ENCODE assay signal across 7 mouse cellular contexts in genomic region chr17:24415011-24415410, GRCm38 (mm10). TPM values are rescaled to one million over a fixed set of nuclear protein-coding genes. Genes with fewer than 3 reads are reported as not detected.
DNase-seq lines count a peak whose midpoint lies in the region; ATAC-seq and TF ChIP-seq lines count a peak whose summit lies in the region.

No protein-coding gene starts in this region.

- ATAC-seq in forebrain, embryonic 12.5 days (ENCODE audit: low FRiP score): no peak
- ATAC-seq in liver, embryonic 13.5 days (ENCODE audit: low read depth): no peak

- no peak for TF ChIP-seq CTCF in testis, adult 2 months (IDR thresholded peaks at IDR 0.05; ENCODE audit: control insufficient read depth, insufficient read depth, insufficient replicate concordance, low read depth, low read length)

- H3K27ac ChIP-seq in testis, adult 2 months (ENCODE audit: control insufficient read depth, insufficient read depth, low read depth, low read length): peak overlapping the region; percentile 93
- H3K27ac ChIP-seq in forebrain, embryonic 12.5 days: peak overlapping the region; percentile 95
- peak overlapping the region; percentile 81 for H3K27ac ChIP-seq in liver, embryonic 13.5 days

- no peaks in the 10 kb centered on the region for H3K9me3 ChIP-seq in forebrain, embryonic 12.5 days
- H3K9me3 ChIP-seq in liver, embryonic 13.5 days (replicated peaks): no peaks in the 10 kb centered on the region

- peaks cover 6% of the 10 kb centered on the region for H3K4me1 ChIP-seq in testis, adult 2 months (ENCODE audit: control insufficient read depth, insufficient read depth, low read length)
- H3K4me1 ChIP-seq in forebrain, embryonic 12.5 days: peaks cover 37% of the 10 kb centered on the region
- peaks cover 54% of the 10 kb centered on the region for H3K4me1 ChIP-seq in liver, embryonic 13.5 days (replicated peaks)

- H3K36me3 ChIP-seq in testis, adult 2 months (ENCODE audit: control insufficient read depth, insufficient read depth, low read length): no peaks in the 10 kb centered on the region
- peaks cover 50% of the 10 kb centered on the region for H3K36me3 ChIP-seq in forebrain, embryonic 12.5 days (replicated peaks)
- peaks cover 60% of the 10 kb centered on the region for H3K36me3 ChIP-seq in liver, embryonic 13.5 days

- H3K9ac ChIP-seq in forebrain, embryonic 12.5 days: peak overlapping the region; percentile 90
- H3K9ac ChIP-seq in liver, embryonic 13.5 days: peak overlapping the region; percentile 92

- H3K4me2 ChIP-seq in forebrain, embryonic 12.5 days: peak overlapping the region; percentile 95
- peak overlapping the region; percentile 81 for H3K4me2 ChIP-seq in liver, embryonic 13.5 days

- 1% methylated on average over 21 of the region's 21 CpGs for WGBS in forebrain, embryonic 12.5 days
- under 1% methylated on average over 21 of the region's 21 CpGs for WGBS in liver, embryonic 13.5 days (ENCODE audit: insufficient replicate concordance)

- no peak for TF ChIP-seq POLR2A in testis, adult 2 months (IDR thresholded peaks at IDR 0.05; ENCODE audit: control insufficient read depth, low read depth, low read length)

- DNase-seq in testis, postnatal 14 days (ENCODE audit: low spot score): no peak
- DNase-seq in liver, embryonic 13.5 days: no peak
- no peak for DNase-seq in gastrocnemius, postnatal 10 days
- DNase-seq in frontal cortex, postnatal 36 days (ENCODE audit: low spot score in 2 of 2): no peak
- no peak for DNase-seq in left cerebral cortex, adult 11 months (ENCODE audit: low spot score)

- peak overlapping the region; percentile 89 for H3K4me3 ChIP-seq in testis, adult 2 months (ENCODE audit: control insufficient read depth, low read depth, low read length)
- H3K4me3 ChIP-seq in forebrain, embryonic 12.5 days (replicated peaks): peak overlapping the region; percentile 88
- peak overlapping the region; percentile 77 for H3K4me3 ChIP-seq in liver, embryonic 13.5 days (replicated peaks)

- H3K27me3 ChIP-seq in testis, adult 2 months (ENCODE audit: control insufficient read depth, insufficient read depth, low read length): no peaks in the 10 kb centered on the region
- H3K27me3 ChIP-seq in forebrain, embryonic 12.5 days: no peaks in the 10 kb centered on the region
- H3K27me3 ChIP-seq in liver, embryonic 13.5 days: no peaks in the 10 kb centered on the region

RNA-seq across cellular contexts. Expression of gene Rnps1, which starts 0.6 kb away (rescaled TPM):
- polyA plus RNA-seq in testis, adult 2 months (2012; rRNA removed): 65.0 and 68.5 TPM in 2 replicates
- polyA plus RNA-seq in forebrain, embryonic 12.5 days (2016; fragmentation: Nextera tagmentation; extraction: Ambion mirVana): 391 and 404 TPM in 2 replicates
- polyA plus RNA-seq in liver, embryonic 13.5 days (2015; fragmentation: Nextera tagmentation; extraction: Ambion mirVana): 151 and 173 TPM in 2 replicates
- total RNA-seq in gastrocnemius, postnatal 10 days (2021): 10 to 100 TPM; 59.1 to 67.5 TPM

RNA-seq across cellular contexts. Expression of gene Eci1, which starts 11.4 kb away (rescaled TPM):
- 8.9 and 9.0 TPM in 2 replicates for polyA plus RNA-seq in testis, adult 2 months (2012; rRNA removed)
- polyA plus RNA-seq in forebrain, embryonic 12.5 days (2016; fragmentation: Nextera tagmentation; extraction: Ambion mirVana): 53.5 and 61.2 TPM in 2 replicates
- polyA plus RNA-seq in liver, embryonic 13.5 days (2015; fragmentation: Nextera tagmentation; extraction: Ambion mirVana): 94.4 and 95.3 TPM in 2 replicates
- total RNA-seq in gastrocnemius, postnatal 10 days (2021): 100 to 1,000 TPM; 147 to 161 TPM

RNA-seq across cellular contexts. Expression of gene Dnase1l2, which starts 27.9 kb away (rescaled TPM):
- polyA plus RNA-seq in testis, adult 2 months (2012; rRNA removed): 6.4 and 9.3 TPM in 2 replicates
- 4.9 and 5.1 TPM in 2 replicates for polyA plus RNA-seq in forebrain, embryonic 12.5 days (2016; fragmentation: Nextera tagmentation; extraction: Ambion mirVana)
- polyA plus RNA-seq in liver, embryonic 13.5 days (2015; fragmentation: Nextera tagmentation; extraction: Ambion mirVana): 0.33 and 0.68 TPM in 2 replicates
- total RNA-seq in gastrocnemius, postnatal 10 days (2021): 1 to 10 TPM in 1 of 2 experiments, under 1 TPM in 1; 0.63 to 1.7 TPM

RNA-seq across cellular contexts. Expression of gene E4f1, which starts 55.1 kb away (rescaled TPM):
- 61.5 and 69.3 TPM in 2 replicates for polyA plus RNA-seq in testis, adult 2 months (2012; rRNA removed)
- 34.1 and 37.1 TPM in 2 replicates for polyA plus RNA-seq in forebrain, embryonic 12.5 days (2016; fragmentation: Nextera tagmentation; extraction: Ambion mirVana)
- polyA plus RNA-seq in liver, embryonic 13.5 days (2015; fragmentation: Nextera tagmentation; extraction: Ambion mirVana): 11.7 and 13.0 TPM in 2 replicates
- total RNA-seq in gastrocnemius, postnatal 10 days (2021): 10 to 100 TPM; 10.8 to 17.3 TPM

RNA-seq across cellular contexts. Expression of gene Pgp, which starts 55.2 kb away (rescaled TPM):
- polyA plus RNA-seq in testis, adult 2 months (2012; rRNA removed): 597 and 738 TPM in 2 replicates
- polyA plus RNA-seq in forebrain, embryonic 12.5 days (2016; fragmentation: Nextera tagmentation; extraction: Ambion mirVana): 59.3 and 60.3 TPM in 2 replicates
- 84.0 and 86.7 TPM in 2 replicates for polyA plus RNA-seq in liver, embryonic 13.5 days (2015; fragmentation: Nextera tagmentation; extraction: Ambion mirVana)
- 10 to 100 TPM; 34.1 to 39.2 TPM for total RNA-seq in gastrocnemius, postnatal 10 days (2021)
